Mouse (Mus musculus) kidney, adult 8-10 months (tissue): ENCODE results near the gene Dennd1c.
A peak's percentile ranks its signal among the peaks of the same experiment; 100 is the strongest.

ENCODE experiments used
- DNase-seq, 2 experiments: peaks; one replicate each; pipeline ENCODE4 v3.0.0; 2022

Dennd1c gene

DNA sequence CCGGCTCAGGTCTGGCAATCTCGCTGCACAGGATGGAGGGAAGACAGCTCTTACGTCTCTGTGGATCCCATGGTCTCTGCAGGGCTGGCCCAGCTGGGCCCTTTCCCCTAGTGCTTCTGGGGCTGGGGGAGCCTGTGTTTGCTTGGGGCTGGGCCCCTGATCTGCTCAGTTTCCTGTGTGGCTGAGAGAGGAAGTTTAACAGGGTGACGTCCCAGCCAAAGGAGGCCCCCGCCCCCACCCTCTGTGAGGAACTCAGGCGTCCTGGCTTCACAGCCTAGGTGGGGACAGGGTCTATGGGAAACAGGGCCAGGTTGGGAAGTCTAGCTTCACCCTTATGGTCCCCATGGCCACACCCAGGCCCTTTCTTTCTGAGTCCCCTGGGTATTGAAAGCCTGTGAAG, at the start of gene Dennd1c:
Gene Dennd1c, minus strand, starts transcription at position 179 of the 400 bp plus-strand sequence.
- no peak for DNase-seq

DNA sequence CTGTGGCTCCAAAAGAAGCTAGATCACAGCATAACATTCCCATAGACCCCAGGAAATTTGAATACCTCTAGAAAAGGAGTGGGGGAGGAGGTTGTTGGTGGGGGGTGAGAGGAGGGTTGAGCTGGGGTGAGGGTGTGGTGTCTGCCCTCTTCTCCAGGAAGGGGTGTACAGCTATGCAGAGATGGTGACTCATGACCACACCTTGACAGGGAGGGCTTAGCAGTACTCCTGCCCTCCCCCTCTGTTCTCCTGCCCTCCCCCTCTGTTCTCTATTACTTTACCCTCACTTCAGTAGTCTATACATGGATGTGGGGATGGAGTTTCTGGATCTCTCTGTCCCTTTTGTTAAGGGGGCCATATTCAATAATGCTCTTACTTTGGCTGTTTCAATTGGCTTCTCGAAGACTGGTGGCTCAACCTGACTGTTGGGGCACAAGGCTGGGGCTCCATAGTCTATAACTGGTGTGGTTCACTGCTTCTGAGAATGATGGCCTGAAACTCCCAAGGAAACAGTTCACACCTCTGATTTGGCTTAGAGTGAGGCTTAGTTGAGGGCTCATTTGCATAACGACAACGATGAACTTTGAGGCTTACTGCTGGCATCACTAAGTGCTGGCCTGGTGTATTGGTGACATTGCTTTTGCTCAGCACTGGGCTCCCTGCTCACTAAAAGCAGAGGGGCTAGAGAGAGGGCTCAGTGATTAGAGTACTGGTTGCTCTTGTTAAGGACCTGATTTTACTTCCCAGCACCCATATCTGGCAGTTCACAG, 47.7 kb upstream of the Dennd1c start:
- no peak for DNase-seq

GRCm38 (mm10) chr17:57124792-57125191, 46.5 kb upstream of the Dennd1c start:
- DNase-seq = no peak

- no peak for DNase-seq
Observed at GRCm38 (mm10) chr17:57123192-57124118, 45.1 kb upstream of the Dennd1c start.

DNA sequence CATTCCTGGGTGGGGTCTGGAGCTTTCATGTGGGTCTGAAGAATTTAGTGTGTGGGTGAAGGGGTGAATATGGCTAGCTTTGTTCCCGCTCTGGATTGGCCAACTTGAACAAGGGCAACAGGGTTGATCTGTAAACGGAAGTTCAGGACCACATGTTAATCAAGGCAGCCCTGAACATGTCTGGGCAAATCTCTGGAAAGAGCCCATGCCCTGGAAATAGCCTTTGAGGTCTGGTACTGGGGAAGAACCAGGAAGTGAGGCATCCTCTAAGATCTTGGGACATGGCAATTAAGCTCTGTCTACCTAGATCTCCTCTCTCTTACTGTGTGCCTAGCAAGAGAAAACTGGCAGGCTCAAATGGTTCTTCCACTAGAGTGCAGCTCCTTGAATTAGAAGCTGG, 43.5 kb upstream of the Dennd1c start:
- DNase-seq = no peak

DNA sequence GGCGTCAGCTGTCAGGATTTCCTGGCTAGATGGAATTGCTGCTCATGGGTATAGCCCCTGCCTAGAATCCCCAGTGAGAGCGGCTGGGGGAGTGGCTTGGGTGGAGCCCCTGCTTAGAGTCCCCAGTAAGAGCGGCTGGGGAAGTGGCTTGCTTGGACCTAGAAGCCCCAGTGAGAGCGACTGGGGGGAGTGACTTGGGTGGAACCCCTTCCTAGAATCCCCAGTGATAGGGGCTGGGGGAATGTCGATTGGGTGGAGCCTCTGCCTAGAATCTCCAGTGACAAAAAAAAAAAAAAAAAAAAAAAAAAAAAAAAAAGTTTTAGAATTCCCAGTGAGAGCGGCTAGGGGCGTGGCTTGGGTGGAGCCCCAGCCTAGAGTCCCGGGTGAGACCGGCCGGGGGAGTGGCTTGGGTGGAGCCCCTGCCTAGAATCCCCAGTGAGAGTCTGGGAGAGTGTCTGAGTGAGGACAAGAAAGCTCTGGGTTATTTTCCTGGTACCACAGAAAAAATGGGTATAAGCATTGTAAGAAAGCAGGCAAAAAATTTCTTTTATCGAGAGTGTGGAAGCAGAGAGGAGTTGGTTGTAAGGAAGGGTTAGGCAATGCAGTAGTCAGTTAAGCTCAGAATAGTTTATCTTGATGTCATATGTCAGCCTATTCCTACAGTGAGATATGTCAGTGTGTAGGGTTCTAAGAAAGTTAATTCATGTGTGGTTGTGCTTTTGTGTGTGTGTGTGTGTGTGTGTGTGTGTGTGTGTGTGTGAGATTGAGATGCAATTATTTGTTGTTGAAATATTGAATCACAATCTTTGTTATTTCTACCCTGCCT, 40.4 kb upstream of the Dennd1c start:
- DNase-seq = no peak

- no peak for DNase-seq
Observed at GRCm38 (mm10) chr17:57116801-57117200, 38.5 kb upstream of the Dennd1c start.

GRCm38 (mm10) chr17:57112768-57113474, 34.6 kb upstream of the Dennd1c start:
- DNase-seq = no peak

DNA sequence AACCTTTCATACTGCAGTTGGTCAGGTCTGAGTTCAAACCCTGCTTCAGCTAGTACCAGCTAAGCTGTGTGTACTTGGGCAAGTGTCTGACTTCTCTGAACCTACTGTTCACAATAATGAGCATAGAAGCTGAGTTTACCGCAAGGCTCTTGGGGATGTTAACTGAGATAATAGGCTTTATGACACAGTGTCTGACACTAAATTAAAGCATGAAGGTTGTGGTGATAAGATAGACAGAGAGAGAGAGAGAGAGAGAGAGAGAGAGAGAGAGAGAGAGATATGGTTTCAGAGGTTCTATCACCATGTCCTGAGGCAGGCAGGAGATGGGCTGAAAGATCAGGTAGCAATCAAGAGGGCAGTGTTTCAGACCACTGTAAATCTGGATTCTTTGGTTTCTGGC, 31.7 kb upstream of the Dennd1c start:
- DNase-seq = no peak

DNA sequence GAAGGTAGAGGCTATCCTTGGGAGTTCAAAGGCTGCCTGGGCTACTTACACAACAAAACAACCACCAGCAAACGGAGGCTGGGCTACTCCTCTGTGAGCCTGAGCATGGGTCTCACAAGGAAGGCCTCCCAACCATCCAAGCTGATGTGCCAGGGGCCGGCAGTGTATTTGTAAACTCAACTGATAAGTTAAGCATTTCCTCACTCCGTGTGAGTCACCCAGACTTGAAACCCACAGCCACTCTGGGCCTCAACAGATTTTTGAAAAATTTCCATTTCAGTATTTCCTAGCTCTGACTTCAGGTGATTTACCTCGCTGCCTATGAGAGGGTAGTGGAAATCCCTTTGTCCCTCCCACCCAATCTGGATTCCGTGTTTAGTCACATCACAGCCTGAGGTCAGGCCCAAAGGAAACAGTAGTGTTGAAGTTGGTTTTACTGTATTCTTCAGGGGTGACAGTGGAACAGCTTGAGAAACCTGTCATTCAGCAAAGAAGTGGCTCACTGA, 30.4 kb upstream of the Dennd1c start:
- no peak for DNase-seq

DNA sequence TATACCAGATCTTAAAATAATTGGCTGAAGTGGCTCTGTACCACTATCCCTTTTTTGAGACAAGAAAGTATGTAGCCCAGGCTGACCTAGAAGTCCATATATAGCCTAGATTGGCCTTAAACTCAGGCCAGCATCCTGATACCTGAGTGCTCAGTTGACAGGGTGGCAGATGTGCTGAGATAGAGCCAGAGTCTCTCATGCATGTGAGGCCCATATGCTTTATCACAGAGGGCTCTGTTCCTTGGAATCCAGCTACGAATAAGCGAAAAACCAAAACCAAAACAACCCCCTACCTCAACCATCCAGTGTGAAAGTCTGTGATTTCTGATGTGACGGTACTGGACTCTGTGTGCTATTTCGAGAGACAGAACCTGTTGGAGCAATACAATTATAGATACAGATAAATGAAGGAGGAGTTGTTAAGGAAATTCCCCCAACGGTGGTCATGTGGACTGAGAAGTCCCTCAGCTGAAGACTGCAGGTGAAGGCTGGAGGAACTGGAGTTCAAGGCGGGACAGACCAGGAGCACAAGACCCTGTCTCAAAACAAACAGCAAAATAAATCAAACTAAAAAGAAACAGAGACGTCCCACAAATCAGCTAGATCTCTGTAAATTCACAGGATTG, 29.8 kb upstream of the Dennd1c start:
- no peak for DNase-seq

DNA sequence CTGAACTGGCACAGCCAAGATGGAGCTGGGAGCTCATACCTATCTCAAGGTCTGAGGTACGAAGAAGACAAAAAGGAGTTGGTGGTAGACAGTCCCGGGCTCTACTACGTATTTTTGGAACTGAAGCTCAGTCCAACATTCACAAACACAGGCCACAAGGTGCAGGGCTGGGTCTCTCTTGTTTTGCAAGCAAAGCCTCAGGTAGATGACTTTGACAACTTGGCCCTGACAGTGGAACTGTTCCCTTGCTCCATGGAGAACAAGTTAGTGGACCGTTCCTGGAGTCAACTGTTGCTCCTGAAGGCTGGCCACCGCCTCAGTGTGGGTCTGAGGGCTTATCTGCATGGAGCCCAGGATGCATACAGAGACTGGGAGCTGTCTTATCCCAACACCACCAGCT, 28.8 kb upstream of the Dennd1c start:
- no peak for DNase-seq

DNA sequence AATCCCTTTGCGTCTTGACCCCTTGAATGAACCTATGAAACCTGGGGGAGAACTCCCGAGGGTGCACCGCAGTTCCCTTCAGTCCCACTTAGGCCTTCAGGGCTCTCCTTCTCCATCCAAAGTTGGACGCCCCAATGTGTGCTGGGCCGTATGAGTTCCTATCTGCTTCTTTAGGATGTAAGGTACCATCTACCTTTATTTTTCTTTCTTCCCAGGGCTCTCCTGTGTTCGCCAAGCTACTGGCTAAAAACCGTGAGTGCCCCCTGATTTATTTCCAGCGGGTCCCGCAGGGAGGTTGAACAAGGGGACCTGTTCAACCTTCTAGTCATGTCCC, 27.7 kb upstream of the Dennd1c start:
- DNase-seq = no peak

DNA sequence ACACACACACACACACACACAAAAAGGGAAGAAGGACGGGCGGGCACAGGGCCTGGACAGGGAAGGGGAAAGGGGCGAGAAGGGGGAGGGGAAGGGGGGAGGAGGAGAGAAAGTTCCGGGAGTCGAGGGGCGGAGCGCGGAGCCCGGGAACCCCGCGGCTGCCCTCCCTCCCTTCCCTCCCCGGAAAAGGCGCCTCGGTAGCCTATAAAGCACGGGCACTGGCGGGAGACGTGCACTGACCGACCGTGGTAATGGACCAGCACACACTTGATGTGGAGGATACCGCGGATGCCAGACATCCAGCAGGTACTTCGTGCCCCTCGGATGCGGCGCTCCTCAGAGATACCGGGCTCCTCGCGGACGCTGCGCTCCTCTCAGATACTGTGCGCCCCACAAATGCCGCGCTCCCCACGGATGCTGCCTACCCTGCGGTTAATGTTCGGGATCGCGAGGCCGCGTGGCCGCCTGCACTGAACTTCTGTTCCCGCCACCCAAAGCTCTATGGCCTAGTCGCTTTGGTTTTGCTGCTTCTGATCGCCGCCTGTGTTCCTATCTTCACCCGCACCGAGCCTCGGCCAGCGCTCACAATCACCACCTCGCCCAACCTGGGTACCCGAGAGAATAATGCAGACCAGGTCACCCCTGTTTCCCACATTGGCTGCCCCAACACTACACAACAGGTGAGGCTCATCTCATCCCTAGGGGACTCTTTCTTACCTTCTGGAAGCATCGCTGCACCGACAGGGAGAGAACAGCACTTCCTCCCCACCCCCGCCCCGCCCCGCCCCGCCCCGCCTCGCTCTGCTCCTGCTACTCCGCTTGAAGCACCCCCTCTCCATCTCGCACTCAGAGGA, 27.1 kb upstream of the Dennd1c start, which contains the start of gene Tnfsf9:
Gene Tnfsf9, plus strand, starts transcription at position 145 of the 854 bp plus-strand sequence.
- no peak for DNase-seq

DNA sequence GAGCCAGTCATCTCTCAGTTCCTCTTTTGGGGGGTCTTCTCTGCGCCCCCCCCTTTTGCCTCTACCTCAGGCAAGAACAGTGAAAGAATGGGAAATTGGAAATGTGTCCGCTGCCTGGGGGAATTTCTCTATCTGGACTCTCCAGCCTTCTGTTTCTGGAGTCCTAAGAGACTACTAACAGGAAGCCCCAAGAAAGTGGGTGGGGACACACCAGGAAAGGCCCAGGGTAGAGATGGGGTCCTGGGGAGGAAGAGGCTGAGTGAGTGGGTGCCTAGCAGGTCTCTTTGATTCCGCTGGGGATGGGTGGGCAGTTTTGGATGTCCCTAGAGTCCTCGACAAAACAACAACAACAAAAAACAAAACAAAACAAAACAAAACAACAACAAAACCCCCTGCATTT, 26.2 kb upstream of the Dennd1c start:
- DNase-seq = no peak

DNA sequence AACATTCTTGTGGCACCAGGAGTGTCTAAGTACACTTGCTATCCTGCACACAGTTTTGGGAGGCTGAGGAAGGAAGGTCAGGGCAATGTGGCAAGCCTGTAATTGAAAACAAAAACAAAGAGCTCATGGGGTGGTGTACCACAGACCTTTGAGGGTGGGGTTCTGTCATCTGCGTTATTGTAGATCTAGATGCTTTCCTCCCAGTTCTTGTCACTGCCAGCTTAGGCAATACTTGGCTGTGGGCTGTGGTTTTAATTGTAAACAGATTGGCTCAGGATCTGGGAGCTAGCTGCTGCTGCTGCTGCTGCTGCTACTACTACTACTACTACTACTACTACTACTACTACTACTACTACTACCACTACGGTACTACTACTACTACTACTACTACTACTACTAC, 24.0 kb upstream of the Dennd1c start:
- DNase-seq = no peak

- DNase-seq = no peak
Observed at GRCm38 (mm10) chr17:57099629-57100325, 21.5 kb upstream of the Dennd1c start.

DNA sequence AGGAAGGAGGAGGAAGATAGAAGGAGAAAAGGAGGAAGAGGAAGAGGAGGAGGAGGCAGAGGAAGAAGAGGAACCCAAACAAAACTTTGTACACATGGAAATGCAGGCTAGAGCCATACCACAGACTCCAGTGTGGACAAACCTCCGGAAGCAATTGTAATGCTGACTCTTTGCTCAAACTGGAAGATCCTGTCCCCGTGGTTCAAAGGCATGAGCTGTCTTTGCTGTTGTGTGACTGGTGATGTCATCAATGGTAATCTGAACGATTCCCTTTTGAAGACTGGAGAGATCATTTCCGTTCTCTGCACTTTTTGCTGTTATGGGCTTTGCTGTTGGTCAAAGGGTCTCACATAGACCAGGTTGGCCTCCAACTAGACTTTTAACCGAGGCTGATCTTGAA, 20.0 kb upstream of the Dennd1c start:
- DNase-seq = no peak

DNA sequence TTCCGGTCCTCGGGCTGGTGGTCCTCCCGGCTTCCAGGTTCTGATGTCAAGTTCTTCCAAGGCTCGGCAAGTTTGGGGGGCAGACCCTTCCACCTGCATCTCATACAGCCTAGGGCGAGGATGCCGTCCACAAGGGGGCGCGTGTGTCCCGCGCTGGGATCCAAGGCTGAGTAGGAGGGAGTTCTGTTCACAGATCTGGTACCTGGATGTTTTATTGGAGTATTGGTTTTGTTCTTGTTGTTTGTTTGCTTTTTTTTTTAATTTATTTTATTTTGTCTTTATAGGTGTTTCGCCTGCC, 18.3 kb upstream of the Dennd1c start:
- DNase-seq = peak; percentile 57 to 83

DNA sequence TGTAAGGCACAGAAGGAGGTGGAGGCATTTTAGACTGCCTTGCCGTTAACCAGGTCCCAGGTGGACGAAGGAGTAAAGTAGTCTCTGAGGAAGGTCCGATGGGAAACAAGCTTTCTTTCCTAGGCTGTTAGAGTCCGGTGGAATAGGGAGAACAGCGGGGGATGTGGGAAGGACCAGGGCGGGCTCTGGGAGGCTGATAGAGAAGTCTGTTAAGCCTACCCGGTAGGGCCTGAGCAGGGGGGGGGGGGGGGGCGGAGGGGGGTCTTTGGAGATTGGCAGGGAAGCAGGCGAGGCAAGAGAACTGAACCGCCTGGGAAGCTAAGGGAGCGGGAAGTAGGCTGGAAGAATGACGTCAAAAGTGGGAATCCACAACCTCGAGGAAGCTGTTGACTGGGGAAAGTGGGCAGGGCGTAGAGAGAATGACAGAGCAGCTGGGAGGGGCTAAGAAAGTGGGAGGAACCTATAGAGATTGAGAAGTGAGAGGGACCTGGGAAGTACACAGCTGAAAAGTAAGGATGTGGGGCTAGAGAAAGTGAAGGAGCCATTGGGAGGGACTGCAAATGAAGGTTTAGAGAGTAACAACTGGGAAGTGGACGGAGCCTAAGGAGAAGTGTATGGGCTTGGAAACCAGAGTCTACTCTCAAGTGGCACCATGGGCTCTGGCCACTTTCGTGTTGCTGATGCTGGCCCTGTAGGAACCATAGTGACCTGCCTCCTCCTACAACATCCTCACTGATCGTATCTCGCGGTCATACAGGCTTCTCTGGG, 17.7 kb upstream of the Dennd1c start:
- DNase-seq = peak; percentile 54 to 61
